Mouse (Mus musculus): ENCODE measurements around the gene Smarcd1. TPM values are rescaled to one million over a fixed set of nuclear protein-coding genes. Genes with fewer than 3 reads are reported as not detected.
"Not testable (repeated sequence)": the region's sequence is repeated elsewhere in the genome, so short reads cannot be mapped to it uniquely, and the experiment has no call there.

Smarcd1 gene
- polyA plus RNA-seq, 2 experiments: 4.4 to 6.7 TPM

DNA sequence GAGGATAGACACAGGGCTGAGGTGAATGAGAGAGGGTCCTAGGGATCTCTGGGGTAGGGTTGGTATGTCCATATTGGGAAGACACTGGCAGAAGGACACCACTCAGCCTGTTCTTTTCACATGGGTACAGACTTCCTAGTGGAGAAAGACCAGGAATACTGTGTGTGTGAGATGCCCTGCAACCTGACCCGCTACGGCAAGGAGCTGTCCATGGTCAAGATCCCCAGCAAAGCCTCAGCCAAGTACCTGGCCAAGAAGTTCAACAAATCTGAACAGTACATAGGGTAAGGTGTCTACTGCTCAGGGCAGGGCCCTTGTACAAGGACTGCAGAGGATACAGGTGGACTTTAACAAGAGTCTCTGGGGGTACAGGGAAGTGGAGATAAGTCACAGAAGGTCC is 4.6 kb upstream of the Smarcd1 start:
- Histone ChIP-seq H3K27me3 (ENCODE audit: control insufficient read depth, insufficient read depth, low read length) (no peaks in the 10 kb centered on the region), H3K4me2 (ENCODE audit: low read depth) (no peak overlapping the region), H3K9me3 (ENCODE audit: control insufficient read depth, low read length) (no peaks in the 10 kb centered on the region), H3K27ac (no peak overlapping the region), H3K4me3 (ENCODE audit: insufficient read depth in 1 of 2, low read depth in 2 of 2, low read length in 2 of 2) (no peak overlapping the region), H3K9ac (replicated peaks) (no peak overlapping the region), H3K4me1 (replicated peaks; ENCODE audit: control insufficient read depth in 2 of 2, insufficient read depth in 2 of 2, low read length in 1 of 2) (peaks cover 1 to 3% of the 10 kb centered on the region in 2 experiments; a peak in 1 of 4 replicates), H3K36me3 (replicated peaks; ENCODE audit: control insufficient read depth, insufficient read depth, low read depth) (no peaks in the 10 kb centered on the region)
- TF ChIP-seq EP300 (IDR thresholded peaks at IDR 0.05; ENCODE audit: low read depth): no peak
- no peak for TF ChIP-seq CTCF (IDR thresholded peaks at IDR 0.05; ENCODE audit: low read depth)
- WGBS (ENCODE audit: insufficient replicate concordance): 30% methylated on average over 2 of the region's 2 CpGs
- DNase-seq (ENCODE audit: low read depth in 3 of 3, low spot score in 3 of 3) (no peak), ATAC-seq (ENCODE audit: insufficient read depth) (no peak)

- Histone ChIP-seq H3K27ac (no peak overlapping the region), H3K9me3 (ENCODE audit: control insufficient read depth, low read length) (no peaks in the 10 kb centered on the region), H3K4me1 (replicated peaks; ENCODE audit: control insufficient read depth in 2 of 2, insufficient read depth in 2 of 2, low read length in 1 of 2) (peaks cover 3 to 4% of the 10 kb centered on the region in 2 experiments; a peak in 2 of 4 replicates), H3K4me3 (ENCODE audit: insufficient read depth in 1 of 2, low read depth in 2 of 2, low read length in 2 of 2) (no peak overlapping the region), H3K9ac (replicated peaks) (no peak overlapping the region), H3K36me3 (replicated peaks; ENCODE audit: control insufficient read depth, insufficient read depth, low read depth) (no peaks in the 10 kb centered on the region), H3K27me3 (ENCODE audit: control insufficient read depth, insufficient read depth, low read length) (no peaks in the 10 kb centered on the region), H3K4me2 (ENCODE audit: low read depth) (no peak overlapping the region)
- ATAC-seq (ENCODE audit: insufficient read depth) (no peak), DNase-seq (ENCODE audit: low read depth in 3 of 3, low spot score in 3 of 3) (no peak)
- TF ChIP-seq CTCF (IDR thresholded peaks at IDR 0.05; ENCODE audit: low read depth) (no peak), EP300 (IDR thresholded peaks at IDR 0.05; ENCODE audit: low read depth) (no peak)
- WGBS (ENCODE audit: insufficient replicate concordance): 37% methylated on average over 20 of the region's 20 CpGs
Measured at GRCm38 (mm10) chr15:99698533-99699085, 3.3 kb upstream of the Smarcd1 start.

DNA sequence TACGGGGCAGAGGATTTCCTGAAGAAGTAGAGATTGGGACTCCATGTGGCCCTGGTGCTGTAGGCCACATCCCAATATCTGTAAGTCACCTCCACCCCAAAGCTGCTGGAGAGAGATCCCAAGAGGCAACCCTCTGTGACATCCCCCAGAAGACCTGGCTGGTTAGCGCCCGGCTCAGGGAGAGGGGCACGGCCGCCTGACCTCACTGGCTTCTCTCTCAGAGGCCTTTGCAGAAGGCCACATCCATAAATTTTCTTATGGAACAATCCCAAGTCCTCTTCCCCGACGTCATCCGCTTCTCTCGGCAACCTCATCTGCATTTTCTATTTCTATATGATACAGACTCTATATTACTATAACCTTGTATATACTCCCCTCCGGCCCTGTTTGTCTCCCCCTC is 2.2 kb upstream of the Smarcd1 start:
- ATAC-seq (ENCODE audit: insufficient read depth) (no peak), DNase-seq (ENCODE audit: low read depth in 3 of 3, low spot score in 3 of 3) (no peak)
- H3K9ac ChIP-seq (replicated peaks): no peak overlapping the region
- H3K27ac ChIP-seq: no peak overlapping the region
- H3K4me1 ChIP-seq (replicated peaks; ENCODE audit: control insufficient read depth in 2 of 2, insufficient read depth in 2 of 2, low read length in 1 of 2): peaks cover 3 to 4% of the 10 kb centered on the region in 2 experiments; a peak in 2 of 4 replicates
- no peaks in the 10 kb centered on the region for H3K27me3 ChIP-seq (ENCODE audit: control insufficient read depth, insufficient read depth, low read length)
- WGBS (ENCODE audit: insufficient replicate concordance): 70% methylated on average over 10 of the region's 10 CpGs
- no peaks in the 10 kb centered on the region for H3K9me3 ChIP-seq (ENCODE audit: control insufficient read depth, low read length)
- no peak overlapping the region for H3K4me3 ChIP-seq (ENCODE audit: insufficient read depth in 1 of 2, low read depth in 2 of 2, low read length in 2 of 2)
- H3K36me3 ChIP-seq (replicated peaks; ENCODE audit: control insufficient read depth, insufficient read depth, low read depth): no peaks in the 10 kb centered on the region
- H3K4me2 ChIP-seq (ENCODE audit: low read depth): no peak overlapping the region
- TF ChIP-seq EP300 (IDR thresholded peaks at IDR 0.05; ENCODE audit: low read depth) (no peak), CTCF (IDR thresholded peaks at IDR 0.05; ENCODE audit: low read depth) (no peak)

DNA sequence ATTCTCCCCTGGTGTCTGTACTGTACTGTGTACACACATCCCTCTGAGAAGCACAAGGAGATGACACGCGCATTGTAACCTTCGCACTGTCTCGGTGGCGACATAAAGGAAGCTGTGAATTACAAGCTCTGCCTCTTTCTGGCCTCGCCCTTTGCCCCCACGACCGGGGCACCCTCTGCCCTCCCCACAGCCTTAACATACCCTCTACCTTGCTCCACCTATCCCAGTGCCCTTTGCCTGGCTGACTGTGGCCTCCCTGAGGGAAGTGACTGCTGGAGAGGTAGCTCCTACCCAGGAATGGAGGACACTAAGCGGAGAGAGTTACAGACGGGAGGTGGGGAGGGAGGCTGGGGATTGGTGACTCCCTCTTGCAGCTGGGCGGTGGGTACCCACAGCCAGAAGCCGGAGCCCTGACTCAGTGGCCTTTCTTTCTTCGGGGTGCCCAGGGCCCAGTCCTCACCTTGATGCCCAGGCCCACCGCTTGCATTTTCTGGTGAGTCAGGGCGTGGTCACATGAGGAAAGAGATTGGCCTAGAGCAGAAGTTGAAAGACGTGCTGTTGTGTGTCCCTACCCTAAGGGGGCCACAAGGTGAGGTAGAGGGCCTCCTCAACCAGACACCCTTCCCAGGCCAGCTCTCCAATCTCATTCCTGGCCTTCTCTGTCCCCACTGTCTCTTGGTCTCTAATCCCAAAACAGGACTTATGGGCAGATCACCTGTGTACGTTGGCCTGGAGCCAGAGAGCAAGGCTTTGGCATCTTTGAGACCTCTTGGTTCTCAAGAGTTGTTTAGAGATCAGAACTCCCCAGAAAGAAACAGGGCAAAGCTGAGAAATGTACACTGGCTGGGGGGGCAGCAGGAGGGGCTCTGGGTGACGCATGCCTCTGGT is 1.5 kb upstream of the Smarcd1 start:
- DNase-seq (ENCODE audit: low read depth in 3 of 3, low spot score in 3 of 3) (no peak), ATAC-seq (ENCODE audit: insufficient read depth) (no peak)
- H3K4me1 ChIP-seq (replicated peaks; ENCODE audit: control insufficient read depth in 2 of 2, insufficient read depth in 2 of 2, low read length in 1 of 2): peaks cover 3 to 4% of the 10 kb centered on the region in 2 experiments; a peak in 2 of 4 replicates
- no peak overlapping the region for H3K4me3 ChIP-seq (ENCODE audit: insufficient read depth in 1 of 2, low read depth in 2 of 2, low read length in 2 of 2)
- H3K9me3 ChIP-seq (ENCODE audit: control insufficient read depth, low read length): no peaks in the 10 kb centered on the region
- no peak overlapping the region for H3K27ac ChIP-seq
- WGBS (ENCODE audit: insufficient replicate concordance): 67% methylated on average over 18 of the region's 18 CpGs
- TF ChIP-seq EP300 (IDR thresholded peaks at IDR 0.05; ENCODE audit: low read depth) (no peak), CTCF (IDR thresholded peaks at IDR 0.05; ENCODE audit: low read depth) (no peak)
- H3K4me2 ChIP-seq (ENCODE audit: low read depth): no peak overlapping the region
- H3K36me3 ChIP-seq (replicated peaks; ENCODE audit: control insufficient read depth, insufficient read depth, low read depth): no peaks in the 10 kb centered on the region
- H3K9ac ChIP-seq (replicated peaks): no peak overlapping the region
- H3K27me3 ChIP-seq (ENCODE audit: control insufficient read depth, insufficient read depth, low read length): no peaks in the 10 kb centered on the region

- Histone ChIP-seq H3K4me3 (ENCODE audit: insufficient read depth in 1 of 2, low read depth in 2 of 2, low read length in 2 of 2) (peak overlapping the region; percentile 65 to 89), H3K4me2 (ENCODE audit: low read depth) (peak overlapping the region; percentile 67)
- not testable (repeated sequence) for H3K27me3 ChIP-seq (ENCODE audit: control insufficient read depth, insufficient read depth, low read length); DNase-seq (ENCODE audit: low read depth in 3 of 3, low spot score in 3 of 3); H3K9me3 ChIP-seq (ENCODE audit: control insufficient read depth, low read length); H3K27ac ChIP-seq; H3K36me3 ChIP-seq (replicated peaks; ENCODE audit: control insufficient read depth, insufficient read depth, low read depth); H3K9ac ChIP-seq (replicated peaks); H3K4me1 ChIP-seq (replicated peaks; ENCODE audit: control insufficient read depth in 2 of 2, insufficient read depth in 2 of 2, low read length in 1 of 2); ATAC-seq (ENCODE audit: insufficient read depth)
- WGBS (ENCODE audit: insufficient replicate concordance): 35% methylated on average over 16 of the region's 16 CpGs
Measured at GRCm38 (mm10) chr15:99701640-99701998, 310 bp upstream of the Smarcd1 start.

All from liver, embryonic 14.5 days (tissue).